Mouse (Mus musculus) layer of hippocampus, postnatal 25 days (tissue): ENCODE data around the gene Rbfox3. TPM values are rescaled to one million over a fixed set of nuclear protein-coding genes. Genes with fewer than 3 reads are reported as not detected.

Experiments
- DNase-seq, 2 experiments: peaks; one replicate each; pipeline ENCODE4 v3.0.0; 2022; ENCODE audit warnings: mixed read lengths in 2 of 2, low spot score in 1 of 2; ENCODE audit errors: extremely low spot score in 1 of 2
- total RNA-seq, 2 experiments: library from RNA; stranded (reverse); gene quantifications; 2 replicates each; pipeline ENCODE4 v1.2.3; 2021

The Rbfox3 gene
- 100 to 1,000 TPM; 266 to 285 TPM for total RNA-seq

GRCm38 (mm10) chr11:118911307-118912070 is at the start of gene Rbfox3:
TSS of gene Rbfox3 (minus strand) at chr11:118911597.
- no peak for DNase-seq

DNA sequence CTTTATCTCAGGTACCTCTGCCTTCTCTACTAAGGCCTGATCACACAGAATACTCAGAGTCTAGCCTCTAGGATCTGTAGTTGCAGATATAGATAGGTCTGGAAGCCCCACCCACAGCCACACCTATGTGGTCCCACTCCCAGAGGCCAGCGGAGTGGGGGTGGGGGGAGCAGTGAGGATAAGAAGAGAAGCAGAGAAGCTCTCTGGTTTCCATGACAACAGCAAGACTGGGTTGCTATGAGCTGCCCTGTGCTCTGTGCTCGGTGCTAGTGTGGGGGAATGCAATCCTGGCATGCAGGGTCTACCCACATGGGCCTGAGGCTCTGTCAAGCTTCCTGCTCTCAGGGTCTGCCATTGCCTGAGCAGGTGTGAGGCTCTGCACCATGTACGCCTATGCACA is 49.3 kb upstream of the Rbfox3 start:
- DNase-seq: peak; percentile 23 to 30

- DNase-seq: peak; percentile 51 to 62
These were observed 45.7 kb upstream of the Rbfox3 start for GRCm38 (mm10) chr11:118957070-118957471.

DNA sequence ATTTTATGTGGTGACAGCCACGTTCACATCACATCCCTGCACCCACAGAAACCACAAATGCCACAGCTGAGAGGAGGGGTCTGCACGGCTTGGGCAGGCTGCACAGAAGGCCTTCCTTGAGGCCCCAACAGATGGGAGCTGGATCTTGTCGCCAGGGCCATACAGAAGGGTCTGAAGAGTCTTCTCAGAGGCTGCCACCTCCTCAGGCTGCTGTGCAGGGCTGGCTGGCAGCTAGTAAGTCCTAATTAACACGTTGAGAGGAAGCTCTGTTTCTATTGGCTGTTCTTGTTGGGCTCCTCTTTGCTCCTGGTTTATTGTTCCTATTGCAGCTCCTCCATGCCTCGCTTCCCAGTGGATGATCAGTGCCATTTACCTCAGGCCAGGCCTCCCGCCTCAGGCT is 43.6 kb upstream of the Rbfox3 start:
- DNase-seq: no peak

DNA sequence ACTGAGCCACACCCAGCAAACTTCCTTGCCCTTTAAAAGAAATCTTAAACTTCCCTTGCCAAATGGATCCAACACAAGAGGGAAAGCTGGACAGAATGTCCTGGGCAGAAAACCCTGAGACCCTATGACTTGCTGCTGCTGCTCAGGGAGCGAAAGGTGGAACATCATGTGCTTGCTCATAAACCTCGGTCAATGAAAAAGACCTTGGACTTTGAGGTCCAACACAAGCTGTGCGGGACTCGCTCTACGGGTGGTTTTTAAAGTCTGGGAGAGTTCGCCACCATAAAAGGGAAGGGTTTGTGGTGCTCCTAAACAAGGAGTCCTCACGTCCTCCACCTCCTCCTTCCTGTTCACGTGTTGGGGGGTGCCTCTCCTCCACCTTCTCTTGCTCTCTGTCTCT is 34.5 kb upstream of the Rbfox3 start:
- DNase-seq: no peak

GRCm38 (mm10) chr11:118941268-118941667 is 29.9 kb upstream of the Rbfox3 start:
- DNase-seq: no peak

GRCm38 (mm10) chr11:118940539-118940938 is 29.1 kb upstream of the Rbfox3 start:
- DNase-seq: peak; percentile 51 to 69

DNA sequence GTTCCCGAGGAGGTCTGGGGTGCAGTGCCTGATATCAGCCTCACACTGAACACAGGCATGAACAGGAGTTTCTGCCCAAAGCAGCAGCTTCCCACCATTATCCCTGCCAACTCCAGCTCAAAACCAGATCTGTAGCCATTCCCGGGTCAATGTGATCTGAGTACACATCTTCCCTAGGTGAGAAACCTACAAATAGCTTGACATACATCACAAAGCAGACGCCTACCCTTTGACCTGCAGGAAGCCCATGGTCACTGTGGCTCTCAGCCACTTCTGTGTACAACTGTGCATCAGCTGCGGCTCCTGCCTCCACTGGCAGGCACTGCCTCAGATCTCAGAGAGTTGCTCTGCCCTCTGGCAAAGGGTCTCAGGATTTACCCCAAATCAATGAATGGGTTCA is 28.3 kb upstream of the Rbfox3 start:
- no peak for DNase-seq

- DNase-seq: no peak
These were observed 23.5 kb upstream of the Rbfox3 start for GRCm38 (mm10) chr11:118934925-118935324.

GRCm38 (mm10) chr11:118927081-118927480 is 15.7 kb upstream of the Rbfox3 start:
- no peak for DNase-seq

- DNase-seq: no peak
These were observed 10.5 kb upstream of the Rbfox3 start for GRCm38 (mm10) chr11:118921852-118922251.

DNA sequence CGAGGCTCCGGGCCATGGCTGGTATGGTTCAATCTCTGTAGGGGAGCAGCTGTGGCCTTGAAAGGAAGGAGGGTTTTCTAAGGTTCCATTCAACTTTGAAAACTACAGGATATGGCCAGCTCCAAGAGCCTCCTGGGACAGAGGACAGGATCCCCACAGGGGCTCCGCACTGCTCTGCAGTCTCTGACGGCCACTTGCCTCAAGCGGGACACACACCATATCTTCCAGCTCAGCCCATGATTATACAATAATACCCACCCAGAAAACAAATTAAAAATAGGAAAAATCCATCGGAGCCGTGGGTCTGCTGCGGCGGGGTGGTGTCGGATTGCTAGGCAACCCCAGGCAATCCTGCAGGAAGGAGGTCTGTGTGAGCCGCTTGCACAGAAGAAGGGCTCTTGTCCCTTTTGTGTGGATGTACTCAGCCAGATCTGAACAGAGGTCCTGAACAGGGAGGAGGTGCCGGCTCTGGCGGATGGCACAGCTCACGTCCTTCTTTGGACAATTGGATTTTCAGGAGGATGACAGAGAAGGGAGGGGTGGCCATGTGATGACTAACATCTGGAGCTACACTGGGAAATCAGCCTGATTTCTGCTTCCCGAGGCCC is 5.1 kb upstream of the Rbfox3 start:
- no peak for DNase-seq

DNA sequence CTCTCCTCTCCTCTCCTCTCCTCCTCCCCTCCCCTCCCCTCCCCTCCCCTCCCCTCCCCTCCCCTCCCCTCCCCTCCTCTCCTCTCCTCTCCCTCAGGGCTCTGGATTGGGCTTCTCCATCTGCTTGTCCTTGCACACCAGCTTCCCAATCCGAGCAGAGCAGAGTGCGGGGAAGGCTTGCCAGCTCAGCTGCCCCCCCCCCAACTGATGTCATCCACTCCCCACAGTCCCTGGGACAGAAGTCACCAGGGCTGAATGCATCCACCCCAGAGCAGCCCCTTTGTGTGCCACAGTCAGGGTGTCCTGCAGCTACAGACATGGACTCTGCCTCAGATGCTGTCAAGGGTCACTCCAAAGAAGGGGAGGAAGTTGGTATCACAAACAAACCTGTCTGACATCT is 4.5 kb upstream of the Rbfox3 start:
- no peak for DNase-seq

DNA sequence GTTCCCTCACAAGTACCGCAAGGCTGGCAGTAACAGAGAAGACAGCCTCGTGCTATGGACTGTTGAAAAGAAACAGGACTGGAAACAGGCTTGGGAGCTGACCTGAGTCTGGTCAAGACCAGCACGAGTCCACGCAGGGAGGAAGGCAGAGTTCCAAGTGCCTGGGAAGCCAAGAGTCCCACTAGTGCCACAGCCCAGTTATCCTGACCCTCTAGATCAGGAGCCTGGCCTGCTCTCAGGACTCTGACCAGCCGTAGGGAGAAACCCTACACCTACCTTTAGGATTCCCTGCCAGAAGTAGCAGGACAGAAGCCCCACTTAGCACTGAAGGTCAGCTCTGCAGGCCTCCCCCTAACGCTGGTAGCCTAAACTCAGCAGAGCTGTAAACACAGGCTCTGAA is 1.3 kb upstream of the Rbfox3 start:
- DNase-seq: no peak

DNA sequence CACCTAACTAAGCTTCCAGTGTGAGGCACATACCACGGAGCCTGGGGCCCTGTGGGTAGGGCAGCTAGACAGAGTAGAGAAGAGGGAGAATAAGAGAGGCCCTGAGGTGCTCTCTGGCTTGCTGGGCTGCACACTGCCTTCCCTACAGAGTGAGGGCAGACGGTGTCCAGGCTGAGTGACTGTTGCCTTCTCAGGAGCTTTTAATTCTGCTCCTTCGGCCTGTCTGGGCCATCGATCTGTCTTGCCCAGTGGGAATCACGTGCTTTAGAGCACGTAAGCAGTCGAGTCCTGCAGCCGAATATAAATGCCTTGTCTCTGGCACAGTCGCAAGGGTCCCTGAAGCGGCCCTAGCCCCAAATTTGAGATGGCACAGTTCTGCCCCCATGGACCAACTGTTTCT is 641 bp downstream of the Rbfox3 start:
- no peak for DNase-seq

- no peak for DNase-seq
These were observed 1.6 kb downstream of the Rbfox3 start for GRCm38 (mm10) chr11:118909814-118910201.

DNA sequence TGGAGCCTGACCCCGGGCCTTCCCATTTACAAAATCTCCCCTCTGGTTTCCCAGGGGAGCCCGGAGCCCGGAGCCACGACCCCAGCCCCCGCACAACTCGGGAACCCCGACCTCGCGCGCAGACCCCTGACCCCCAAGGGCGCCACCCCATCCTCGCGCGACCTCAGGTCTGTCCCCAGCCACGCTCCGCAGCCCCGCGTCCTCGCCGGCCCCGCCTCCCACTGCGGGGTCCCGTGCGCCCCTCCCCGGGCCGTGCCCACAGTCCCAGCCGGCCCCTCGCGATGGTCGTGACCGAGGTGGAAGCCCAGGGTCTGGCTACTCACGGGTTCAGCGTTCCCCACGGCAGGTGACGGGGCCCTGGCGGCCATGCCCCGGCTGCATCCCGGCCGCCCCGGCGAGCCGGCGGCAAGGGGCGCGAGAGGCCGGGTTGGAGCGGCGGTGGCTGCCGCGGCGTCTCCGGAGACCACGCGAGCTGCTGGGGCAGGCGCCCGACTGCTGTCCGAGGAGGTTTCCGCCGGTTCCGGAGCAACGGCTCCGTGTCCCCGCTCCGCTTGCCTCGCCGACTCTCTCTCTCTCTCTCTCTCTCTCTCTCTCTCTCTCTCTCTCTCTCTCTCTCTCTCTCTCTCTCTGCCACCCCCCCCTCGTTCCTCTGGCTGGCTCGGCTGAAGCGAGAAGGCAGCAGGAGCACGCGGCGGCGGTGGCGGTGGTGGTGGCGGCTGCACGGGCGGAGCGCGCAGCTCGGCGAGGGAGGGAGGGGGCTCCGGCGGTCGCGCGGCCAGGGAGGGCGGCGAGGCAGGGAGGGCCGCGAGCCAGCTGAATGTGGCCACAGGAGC is 2.2 kb downstream of the Rbfox3 start:
- DNase-seq: peak in 1 of 2 experiments; percentile 53

- no peak for DNase-seq
These were observed 2.9 kb downstream of the Rbfox3 start for GRCm38 (mm10) chr11:118908431-118908980.

DNA sequence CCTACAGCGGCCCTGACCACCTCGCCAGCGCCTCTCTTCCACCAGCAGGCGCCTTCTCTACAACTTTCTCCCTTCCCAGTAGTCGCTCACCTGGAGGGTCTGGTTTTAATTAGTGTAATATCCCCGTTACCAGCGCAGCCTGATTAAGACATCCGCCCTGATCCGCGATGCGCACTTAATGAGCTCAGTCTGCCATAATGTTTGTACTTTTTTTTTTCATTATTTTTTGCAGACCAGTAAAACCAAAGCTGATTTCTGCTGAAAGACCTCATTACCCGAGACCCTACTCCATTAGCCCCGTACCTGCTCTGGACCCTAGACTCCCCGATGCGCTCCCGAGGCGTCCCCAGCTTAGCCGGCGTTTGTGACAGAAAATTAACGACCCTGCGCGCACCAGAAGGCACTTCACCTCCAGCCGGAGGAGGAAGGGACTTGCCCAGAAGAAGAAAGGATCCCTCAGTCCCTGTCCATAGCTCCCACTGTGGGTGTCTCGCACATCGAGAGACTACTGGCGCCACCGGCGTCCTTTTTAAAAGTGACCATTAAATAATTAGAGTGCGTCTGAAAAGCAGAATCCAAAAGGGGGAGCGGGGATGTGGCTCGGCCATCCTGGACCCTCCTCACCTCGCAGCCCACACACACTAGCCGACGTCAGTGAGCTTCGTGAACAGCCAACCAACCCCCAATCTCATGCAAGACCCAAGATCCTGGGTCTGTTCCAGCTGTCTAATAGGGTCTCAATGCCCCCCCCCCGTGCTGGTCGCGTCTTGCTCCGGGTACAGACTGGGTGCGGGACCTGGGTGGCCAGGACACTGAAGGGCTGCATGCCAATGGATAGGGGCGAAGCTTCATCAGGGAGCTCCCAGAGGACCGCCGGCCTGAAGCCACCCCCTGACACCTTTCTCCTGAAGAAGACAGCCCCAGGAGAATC is 3.7 kb downstream of the Rbfox3 start:
- DNase-seq: no peak
